Mouse (Mus musculus): ENCODE data around the gene Olfr870. TPM values are rescaled to one million over a fixed set of nuclear protein-coding genes. Genes with fewer than 3 reads are reported as not detected.

Olfr870 gene
- not detected for polyA plus RNA-seq (2014; fragmentation: Illumina TruSeq; extraction: RNeasy Lipid Tissue Mini Kit (QIAGEN cat#74804); ENCODE audit: insufficient read depth, low read depth, low replicate concordance)

GRCm38 (mm10) chr9:20173957-20174356 is at the start of gene Olfr870:
Olfr870 (minus strand) TSS chr9:20174057.

GRCm38 (mm10) chr9:20211907-20212306 is 38.0 kb upstream of the Olfr870 start, which contains the start of gene Olfr871:
Olfr871 (plus strand) TSS chr9:20212207.

GRCm38 (mm10) chr9:20128709-20129108 is 45.1 kb downstream of the Olfr870 start, which contains the start of gene Olfr869:
Olfr869 (plus strand) TSS chr9:20129009.

Other genes starting within 250 kb of the Olfr870 start
- not detected for gene Olfr866, start 146.0 kb downstream of the Olfr870 start, polyA plus RNA-seq (2014; fragmentation: Illumina TruSeq; extraction: RNeasy Lipid Tissue Mini Kit (QIAGEN cat#74804); ENCODE audit: insufficient read depth, low read depth, low replicate concordance)
- gene Olfr867, start 116.5 kb downstream of the Olfr870 start, polyA plus RNA-seq (2014; fragmentation: Illumina TruSeq; extraction: RNeasy Lipid Tissue Mini Kit (QIAGEN cat#74804); ENCODE audit: insufficient read depth, low read depth, low replicate concordance): not detected
- gene Olfr868, start 75.4 kb downstream of the Olfr870 start, polyA plus RNA-seq (2014; fragmentation: Illumina TruSeq; extraction: RNeasy Lipid Tissue Mini Kit (QIAGEN cat#74804); ENCODE audit: insufficient read depth, low read depth, low replicate concordance): not detected
- not detected for gene Olfr869, start 45.0 kb downstream of the Olfr870 start, polyA plus RNA-seq (2014; fragmentation: Illumina TruSeq; extraction: RNeasy Lipid Tissue Mini Kit (QIAGEN cat#74804); ENCODE audit: insufficient read depth, low read depth, low replicate concordance)
- gene Olfr871, start 38.1 kb upstream of the Olfr870 start, polyA plus RNA-seq (2014; fragmentation: Illumina TruSeq; extraction: RNeasy Lipid Tissue Mini Kit (QIAGEN cat#74804); ENCODE audit: insufficient read depth, low read depth, low replicate concordance): not detected
- gene Olfr872, start 63.1 kb upstream of the Olfr870 start, polyA plus RNA-seq (2014; fragmentation: Illumina TruSeq; extraction: RNeasy Lipid Tissue Mini Kit (QIAGEN cat#74804); ENCODE audit: insufficient read depth, low read depth, low replicate concordance): not detected
- not detected for gene Olfr39, start 108.3 kb upstream of the Olfr870 start, polyA plus RNA-seq (2014; fragmentation: Illumina TruSeq; extraction: RNeasy Lipid Tissue Mini Kit (QIAGEN cat#74804); ENCODE audit: insufficient read depth, low read depth, low replicate concordance)
- gene Olfr873, start 124.5 kb upstream of the Olfr870 start, polyA plus RNA-seq (2014; fragmentation: Illumina TruSeq; extraction: RNeasy Lipid Tissue Mini Kit (QIAGEN cat#74804); ENCODE audit: insufficient read depth, low read depth, low replicate concordance): not detected
- not detected for gene Olfr18, start 162.0 kb upstream of the Olfr870 start, polyA plus RNA-seq (2014; fragmentation: Illumina TruSeq; extraction: RNeasy Lipid Tissue Mini Kit (QIAGEN cat#74804); ENCODE audit: insufficient read depth, low read depth, low replicate concordance)
- gene Zfp560, start 211.1 kb upstream of the Olfr870 start, polyA plus RNA-seq (2014; fragmentation: Illumina TruSeq; extraction: RNeasy Lipid Tissue Mini Kit (QIAGEN cat#74804); ENCODE audit: insufficient read depth, low read depth, low replicate concordance): 17.5 TPM

Measured in lung, adult 10 weeks (tissue).